Mouse (Mus musculus): ENCODE measurements at regions not wholly inside any gene's neighbourhood (a gene's known extent, or its start where the extent isn't known, plus 50 kb on each side); places are given as distances from the start of the nearest gene placed in this dataset.

DNA sequence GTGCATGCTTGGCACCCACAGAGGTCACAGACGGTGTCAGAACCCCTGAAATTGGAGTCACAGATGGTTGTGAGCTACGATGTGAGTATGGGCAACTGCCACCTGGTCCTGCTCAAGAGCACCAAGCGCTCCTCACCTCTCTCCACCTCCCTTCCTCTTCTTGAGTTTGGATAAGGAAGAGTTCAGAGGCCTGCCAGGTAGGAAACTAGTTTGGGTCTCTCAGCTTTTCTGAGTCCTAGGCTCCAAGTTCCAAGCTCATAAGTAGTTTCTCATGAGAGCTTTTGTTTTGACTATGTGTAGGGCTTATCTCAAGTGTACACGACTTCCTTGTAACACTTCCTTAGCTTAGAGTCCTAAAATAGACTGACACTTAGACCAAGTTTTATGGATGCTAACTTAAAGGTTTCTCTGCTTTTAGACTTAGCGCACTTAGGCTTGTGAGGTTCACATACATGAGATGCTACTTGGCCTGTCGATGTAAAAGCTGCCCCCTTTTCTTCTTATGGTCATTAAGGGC lies 356.9 kb upstream of the Jarid2 start:
- no peak for TF ChIP-seq POLR2A (IDR thresholded peaks at IDR 0.05; ENCODE audit: borderline replicate concordance, control insufficient read depth, low read depth, low read length)
- TF ChIP-seq CTCF (IDR thresholded peaks at IDR 0.05; ENCODE audit: control insufficient read depth, insufficient read depth, low read length), result no peak

Data from bone marrow, adult 2 months (tissue).